Mouse (Mus musculus) right cerebral cortex, adult 18-20 months (tissue): ENCODE data around the gene Cntnap5a.
"Not testable (repeated sequence)": the region's sequence is repeated elsewhere in the genome, so short reads cannot be mapped to it uniquely, and the experiment has no call there.

Experiments
- DNase-seq: peaks from one replicate; pipeline ENCODE4 v3.0.0; 2022; ENCODE audit warnings: mixed read lengths

Cntnap5a gene

GRCm38 (mm10) chr1:116107010-116107723 is 422.6 kb downstream of the Cntnap5a start:
- DNase-seq, result no peak

- DNase-seq, result no peak
Observed at GRCm38 (mm10) chr1:116107724-116108058, 423.1 kb downstream of the Cntnap5a start.

GRCm38 (mm10) chr1:116108381-116108780 is 423.8 kb downstream of the Cntnap5a start:
- no peak for DNase-seq

DNA sequence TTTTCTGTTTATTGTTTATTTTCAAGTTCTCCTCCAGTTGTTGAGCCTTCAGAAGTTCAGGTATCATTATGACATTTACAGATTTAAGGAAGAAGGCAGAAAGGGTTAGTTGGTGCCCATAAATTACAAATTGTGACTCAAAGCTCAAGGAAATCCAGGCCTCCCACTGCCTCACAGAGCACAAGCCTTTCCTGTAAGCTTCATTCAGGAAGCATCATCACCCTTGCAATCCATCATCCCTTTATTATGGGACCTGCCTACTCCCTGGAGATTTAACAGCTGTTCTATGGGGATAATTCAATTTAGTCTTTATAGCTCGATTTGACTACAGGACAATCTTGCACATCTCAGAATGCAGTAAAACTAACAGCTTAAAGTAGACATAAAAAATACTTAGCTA is 441.2 kb downstream of the Cntnap5a start:
- no peak for DNase-seq

DNA sequence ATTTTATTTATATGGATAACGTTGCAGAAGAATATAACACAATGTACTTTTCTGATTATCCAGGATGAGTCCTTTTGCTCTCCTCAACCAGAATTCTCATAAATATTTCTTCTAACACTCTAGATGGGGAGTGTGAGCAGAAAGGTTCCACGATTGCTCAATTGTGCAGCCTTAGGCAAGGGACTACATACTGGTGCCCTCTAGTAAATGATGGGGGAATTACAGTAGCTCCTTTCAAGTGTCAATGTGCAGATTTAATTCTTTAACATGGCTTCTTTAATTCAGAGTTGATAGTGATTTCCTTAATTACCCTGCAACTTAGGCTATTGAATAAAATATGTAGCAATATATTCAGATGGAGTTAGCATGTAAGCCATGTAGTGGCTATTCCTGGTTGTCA is 442.5 kb downstream of the Cntnap5a start:
- no peak for DNase-seq

GRCm38 (mm10) chr1:116128450-116129246 is 444.1 kb downstream of the Cntnap5a start:
- no peak for DNase-seq

- no peak for DNase-seq
Observed at GRCm38 (mm10) chr1:116132471-116132870, 447.9 kb downstream of the Cntnap5a start.

- no peak for DNase-seq
Observed at GRCm38 (mm10) chr1:116149764-116150369, 465.3 kb downstream of the Cntnap5a start.

DNA sequence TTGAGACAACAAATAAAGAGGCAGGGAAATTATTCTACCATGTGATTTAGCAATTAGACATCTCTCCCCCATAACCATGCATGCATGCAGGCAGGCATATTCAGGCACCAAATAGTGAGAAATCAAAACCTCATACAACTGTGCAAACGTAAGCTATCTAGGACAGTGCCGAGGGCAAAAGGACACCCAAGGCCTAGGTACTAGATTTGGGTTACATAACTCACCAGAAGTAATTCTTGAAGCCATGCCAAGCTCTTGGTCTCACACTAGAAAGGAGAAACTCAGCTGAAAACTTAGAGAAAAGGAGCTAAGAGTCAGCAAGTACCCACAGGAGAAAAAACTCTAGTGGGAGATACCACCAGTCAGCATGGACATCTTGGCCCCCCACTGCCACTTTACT is 499.9 kb downstream of the Cntnap5a start:
- no peak for DNase-seq

DNA sequence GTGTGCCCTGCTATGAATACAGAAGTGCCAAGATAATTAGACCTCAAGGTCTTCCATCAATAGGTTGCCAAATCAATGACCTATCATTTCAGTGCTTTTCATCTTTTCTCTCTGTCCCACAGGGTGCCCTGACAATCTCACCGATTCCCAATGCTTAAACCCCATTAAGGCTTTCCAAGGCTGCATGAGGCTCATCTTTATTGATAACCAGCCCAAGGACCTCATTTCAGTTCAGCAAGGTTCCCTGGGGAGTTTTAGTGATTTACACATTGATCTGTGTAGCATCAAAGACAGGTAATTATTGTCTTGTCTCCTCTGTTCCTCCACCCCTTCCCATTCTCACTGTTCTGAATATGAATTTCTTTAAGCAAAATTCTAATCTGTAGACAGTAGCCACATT is 503.6 kb downstream of the Cntnap5a start:
- DNase-seq, result not testable (repeated sequence)

DNA sequence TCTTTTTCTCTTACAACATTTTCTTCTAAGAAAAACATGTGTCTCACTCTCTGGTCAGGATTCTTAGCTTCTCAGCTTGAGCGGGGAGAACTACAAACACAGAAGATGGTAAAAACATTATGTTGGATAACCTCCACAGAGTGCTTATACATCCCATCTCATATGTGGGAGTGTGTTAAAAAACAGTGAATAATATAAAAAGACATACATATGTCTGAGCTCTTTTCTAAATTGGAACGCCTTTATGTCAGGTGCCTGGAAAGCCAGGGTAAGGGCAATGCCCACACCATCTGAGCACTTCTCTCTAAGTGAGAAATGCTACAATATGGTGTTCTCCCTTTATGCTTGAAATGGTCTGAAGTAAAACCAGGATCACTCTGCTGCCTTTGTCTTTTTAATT is 507.7 kb downstream of the Cntnap5a start:
- DNase-seq, result peak; percentile 29

DNA sequence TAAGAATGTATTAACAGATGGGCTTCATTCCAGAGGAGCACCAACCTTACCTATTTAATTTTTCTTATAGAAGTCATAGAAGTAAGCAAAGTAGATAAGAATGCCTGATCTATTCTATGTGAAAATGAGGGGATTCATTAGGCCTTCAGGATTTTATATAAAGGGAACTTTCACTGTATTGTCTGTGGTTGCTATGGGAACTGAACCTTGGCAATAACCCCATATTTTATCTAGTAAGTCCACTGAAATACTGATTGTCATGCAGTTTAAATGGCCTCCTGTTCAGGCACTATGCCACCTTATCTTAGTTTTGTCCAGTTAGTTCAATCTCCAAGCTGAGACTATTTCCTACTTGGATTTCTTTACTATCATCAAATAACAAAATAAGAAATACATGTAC is 532.3 kb downstream of the Cntnap5a start:
- DNase-seq, result no peak

- DNase-seq, result no peak
Observed at GRCm38 (mm10) chr1:116240538-116240937, 556.0 kb downstream of the Cntnap5a start.

DNA sequence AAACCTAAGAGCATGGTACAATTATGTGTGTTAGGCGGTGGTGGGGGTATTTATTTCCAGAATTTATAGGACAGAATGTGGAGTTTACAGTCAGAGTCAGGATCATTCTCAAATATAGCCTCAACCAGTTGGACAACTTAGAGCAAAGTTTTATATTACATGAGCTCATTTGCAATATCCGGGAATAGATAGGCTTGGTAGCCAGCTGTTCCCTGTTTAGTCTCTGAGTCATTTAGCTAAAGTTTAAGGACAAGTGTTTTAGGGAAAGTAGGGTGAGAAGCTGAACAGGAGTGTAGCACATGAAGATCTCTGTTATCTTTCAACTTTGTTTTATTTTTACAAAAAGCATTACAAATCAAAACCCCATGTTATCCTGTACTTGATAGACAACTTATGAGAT is 559.3 kb downstream of the Cntnap5a start:
- peak; percentile 41 for DNase-seq

- DNase-seq, result no peak
Observed at GRCm38 (mm10) chr1:116281144-116281543, 596.6 kb downstream of the Cntnap5a start.

GRCm38 (mm10) chr1:116283968-116284367 is 599.4 kb downstream of the Cntnap5a start:
- no peak for DNase-seq

DNA sequence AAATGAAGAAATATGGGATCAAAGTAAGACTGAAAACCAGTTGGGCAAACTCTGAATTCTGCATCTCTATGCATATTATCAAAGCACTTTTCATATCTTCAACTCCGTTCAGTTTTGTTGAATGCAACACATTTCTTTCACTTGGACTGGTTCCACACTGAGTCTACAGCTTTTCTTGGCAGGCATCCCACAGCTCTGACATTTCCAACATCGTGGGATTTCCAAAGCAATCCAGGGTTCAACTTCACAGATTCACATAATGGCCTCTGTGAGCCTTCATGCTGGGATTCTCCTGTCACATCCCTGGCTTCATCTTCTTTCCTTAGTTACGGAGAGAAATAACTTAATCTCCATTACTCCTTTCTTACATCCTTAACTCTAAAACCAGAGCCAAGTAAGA is 622.0 kb downstream of the Cntnap5a start:
- peak; percentile 32 for DNase-seq

DNA sequence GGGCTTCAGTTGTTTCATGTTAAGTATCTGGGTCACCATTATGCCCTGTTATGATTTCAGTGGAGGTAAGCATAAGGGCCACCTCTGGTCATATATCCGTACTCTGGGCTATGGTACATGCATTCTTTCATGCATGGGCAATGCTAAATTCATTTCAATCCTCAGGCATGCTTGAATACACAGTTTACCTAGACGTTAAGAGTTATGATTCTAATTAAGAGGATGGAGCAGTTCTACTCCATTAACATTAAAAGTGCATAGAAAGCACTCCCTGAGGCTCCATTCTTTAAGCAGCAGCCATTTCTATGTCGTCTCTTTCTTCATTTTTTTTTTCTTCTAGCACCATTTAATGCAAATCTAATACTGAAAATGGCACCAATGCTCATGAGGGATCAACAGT is 627.0 kb downstream of the Cntnap5a start:
- no peak for DNase-seq

DNA sequence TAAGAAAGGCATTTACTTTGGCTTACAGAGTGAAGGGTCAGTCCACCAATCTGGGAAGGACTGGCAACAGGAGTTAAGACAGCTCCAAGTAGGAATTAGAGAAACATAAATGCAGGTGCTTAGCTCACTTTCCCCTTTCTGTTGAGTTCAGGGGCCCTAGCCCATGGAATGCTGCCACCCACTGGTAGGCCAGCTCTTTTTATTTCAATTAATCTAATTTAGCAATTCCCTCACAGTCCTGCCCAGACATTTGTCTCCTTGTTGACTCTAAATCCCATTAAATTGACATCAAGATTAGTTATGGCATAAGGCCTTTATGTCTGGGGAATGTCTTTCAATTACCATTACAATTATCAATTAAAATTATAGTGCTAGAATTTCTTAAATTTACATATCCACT is 628.7 kb downstream of the Cntnap5a start:
- peak; percentile 31 for DNase-seq

- no peak for DNase-seq
Observed at GRCm38 (mm10) chr1:116324505-116324904, 639.9 kb downstream of the Cntnap5a start.

DNA sequence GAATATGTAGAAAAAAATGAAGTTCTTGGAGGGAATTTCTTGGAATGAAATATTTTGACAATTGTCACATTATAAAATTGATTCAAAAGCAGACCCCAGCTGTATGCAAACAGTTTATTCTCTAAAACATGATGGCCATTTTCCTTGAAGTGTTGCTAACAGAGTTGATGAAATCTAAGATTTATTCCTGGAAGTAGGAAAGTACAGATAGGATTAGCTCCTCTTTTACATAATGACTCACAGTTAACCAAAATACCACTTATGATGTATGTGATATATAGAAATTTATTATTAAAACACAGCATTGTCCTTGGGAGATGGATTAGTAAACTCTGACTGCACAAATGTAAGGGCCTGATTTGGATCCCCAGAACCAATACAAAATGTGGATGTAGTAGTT is 669.1 kb downstream of the Cntnap5a start:
- DNase-seq, result no peak

GRCm38 (mm10) chr1:116365606-116366005 is 681.0 kb downstream of the Cntnap5a start:
- no peak for DNase-seq

- DNase-seq, result no peak
Observed at GRCm38 (mm10) chr1:116366171-116366570, 681.6 kb downstream of the Cntnap5a start.

GRCm38 (mm10) chr1:116366806-116367205 is 682.2 kb downstream of the Cntnap5a start:
- DNase-seq, result no peak
